In genomic region chr6:86820690-86821089, GRCm38 (mm10) we compare ENCODE assay signal across 8 mouse cellular contexts. TPM values are rescaled to one million over a fixed set of nuclear protein-coding genes. Genes with fewer than 3 reads are reported as not detected.
DNase-seq lines count a peak whose midpoint lies in the region; ATAC-seq and TF ChIP-seq lines count a peak whose summit lies in the region.
"Had no signal": no experiment of that assay in that cellular context is flagged by ENCODE, and none has a peak within 500 bp of the region (broad histone marks: within the 10 kb centered on the region; RNA-seq: fewer than 3 reads in every experiment).

No protein-coding gene starts in this region.

- in situ Hi-C loops in ES-E14 (cut with MboI; ENCODE audit: low sequenced_read_pairs in 2 of 2, unreplicated experiment in 2 of 2) = no loop called here

- H3K9me3 ChIP-seq in kidney, embryonic 15.5 days (replicated peaks) = no peaks in the 10 kb centered on the region
- H3K9me3 ChIP-seq in ES-E14 (ENCODE audit: control insufficient read depth, insufficient read depth, low read depth, low read length) = no peaks in the 10 kb centered on the region

- peaks cover 5% of the 10 kb centered on the region; the same call in 1 of the 2 replicates for H3K4me1 ChIP-seq in kidney, adult 2 months (ENCODE audit: control insufficient read depth, insufficient read depth, low read length)
- peaks cover 18% of the 10 kb centered on the region for H3K4me1 ChIP-seq in kidney, embryonic 15.5 days
- H3K4me1 ChIP-seq in ES-E14 (ENCODE audit: control insufficient read depth in 2 of 2, insufficient read depth in 2 of 2, low read length in 2 of 2, poor library complexity in 1 of 2) = peaks cover 6 to 25% of the 10 kb centered on the region in 2 experiments; a peak in 3 of 4 replicates
- H3K4me1 ChIP-seq in small intestine, adult 2 months (ENCODE audit: control insufficient read depth, insufficient read depth, insufficient read length, low read length) = peaks cover 3% of the 10 kb centered on the region; the same call in 1 of the 2 replicates

- DNase-seq in kidney, adult 2 months = peak; percentile 12
- peak; percentile 64 for DNase-seq in ES-E14 (ENCODE audit: low read depth, low spot score)
- DNase-seq in ovary, adult 18-20 months (ENCODE audit: low spot score) = no peak
- no peak for DNase-seq in testis, postnatal 14 days (ENCODE audit: low spot score)
- DNase-seq: right cerebral cortex, adult 18-20 months had no signal

- no peak overlapping the region for H3K9ac ChIP-seq in kidney, embryonic 15.5 days
- no peak overlapping the region for H3K9ac ChIP-seq in ES-E14 (ENCODE audit: insufficient read depth, low read depth, low read length, poor library complexity, severe bottlenecking)

- H3K27ac ChIP-seq in kidney, adult 2 months (ENCODE audit: insufficient read depth, low read depth, low read length) = no peak overlapping the region
- no peak overlapping the region for H3K27ac ChIP-seq in kidney, embryonic 15.5 days
- H3K27ac ChIP-seq in ES-E14 (ENCODE audit: insufficient read depth, low read depth, low read length, poor library complexity, severe bottlenecking) = no peak overlapping the region
- H3K27ac ChIP-seq in small intestine, adult 2 months (ENCODE audit: insufficient read depth, low read depth, low read length) = no peak overlapping the region

- ATAC-seq in kidney, embryonic 15.5 days (replicated peaks; ENCODE audit: low FRiP score) = no peak
- peak; percentile 51 for ATAC-seq in common myeloid progenitor, adult 5-6 weeks (replicated peaks; ENCODE audit: low read depth, poor library complexity, severe bottlenecking)

- TF ChIP-seq CTCF in kidney, adult 2 months (conservative IDR thresholded peaks at IDR 0.05; ENCODE audit: insufficient read depth, insufficient read length, low read depth, low read length) = peak; percentile 55
- TF ChIP-seq CTCF in small intestine, adult 2 months (IDR thresholded peaks at IDR 0.05; ENCODE audit: extremely low read depth, insufficient read length, insufficient replicate concordance, low read depth, low read length) = peak; percentile 51; the same call in 1 of the 2 replicates

- H3K4me2 ChIP-seq in kidney, embryonic 15.5 days = no peak overlapping the region

- 80% methylated on average over 7 of the region's 7 CpGs for WGBS in kidney, adult 2 months
- 68% methylated on average over 7 of the region's 7 CpGs for WGBS in kidney, embryonic 15.5 days
- WGBS in small intestine, adult 2 months = 55% methylated on average over 7 of the region's 7 CpGs

- H3K27me3 ChIP-seq in kidney, adult 2 months (replicated peaks; ENCODE audit: control insufficient read depth, insufficient read depth, low read length) = no peaks in the 10 kb centered on the region
- H3K27me3 ChIP-seq in kidney, embryonic 15.5 days = no peaks in the 10 kb centered on the region
- no peaks in the 10 kb centered on the region for H3K27me3 ChIP-seq in small intestine, adult 2 months (ENCODE audit: control insufficient read depth, insufficient read depth, low read length)

- H3K36me3 ChIP-seq in kidney, adult 2 months (ENCODE audit: control insufficient read depth, insufficient read depth, low read length) = no peaks in the 10 kb centered on the region
- H3K36me3 ChIP-seq in kidney, embryonic 15.5 days = no peaks in the 10 kb centered on the region
- H3K36me3 ChIP-seq in ES-E14 (ENCODE audit: control insufficient read depth, insufficient read depth, low read length, poor library complexity, severe bottlenecking) = no peaks in the 10 kb centered on the region
- no peaks in the 10 kb centered on the region for H3K36me3 ChIP-seq in small intestine, adult 2 months (ENCODE audit: control insufficient read depth, insufficient read depth, low read length)

- no peak overlapping the region for H3K4me3 ChIP-seq in kidney, adult 2 months (ENCODE audit: insufficient read depth, low read depth, low read length)
- H3K4me3 ChIP-seq in kidney, embryonic 15.5 days (replicated peaks) = no peak overlapping the region
- no peak overlapping the region for H3K4me3 ChIP-seq in ES-E14 (ENCODE audit: insufficient read depth in 1 of 2, low read depth in 1 of 2, low read length in 2 of 2, poor library complexity in 1 of 2, severe bottlenecking in 1 of 2)
- H3K4me3 ChIP-seq in small intestine, adult 2 months (ENCODE audit: low read depth, low read length) = no peak overlapping the region

- TF ChIP-seq POLR2A in kidney, adult 2 months (IDR thresholded peaks at IDR 0.05; ENCODE audit: low read depth, low read length) = no peak
- no peak for TF ChIP-seq POLR2A in small intestine, adult 2 months (IDR thresholded peaks at IDR 0.05; ENCODE audit: low read depth, low read length)

TF ChIP-seq in ES-E14, 5 proteins besides CTCF, POLR2A, EP300 and RAD21:
- TF ChIP-seq HCFC1 (IDR thresholded peaks at IDR 0.05; ENCODE audit: borderline replicate concordance, insufficient read depth, low read length) = no peak
- TF ChIP-seq ZC3H11A (IDR thresholded peaks at IDR 0.05; ENCODE audit: borderline replicate concordance, low read depth, low read length) = no peak
- TF ChIP-seq MAFK (IDR thresholded peaks at IDR 0.05; ENCODE audit: insufficient read depth, low read depth, low read length) = no peak
- no peak for TF ChIP-seq CHD2 (IDR thresholded peaks at IDR 0.05; ENCODE audit: low read depth, low read length)
- TF ChIP-seq ZNF384 (IDR thresholded peaks at IDR 0.05; ENCODE audit: low read depth, low read length) = no peak

RNA-seq across cellular contexts. Expression of gene Anxa4, which starts 27.3 kb away (rescaled TPM):
- 57.2 and 68.8 TPM in 2 replicates for polyA plus RNA-seq in kidney, adult 2 months (2012; rRNA removed)
- polyA plus RNA-seq in kidney, embryonic 15.5 days (2015; fragmentation: Nextera tagmentation; extraction: Ambion mirVana) = 40.0 and 43.8 TPM in 2 replicates
- 14.0 and 22.1 TPM in 2 replicates for total RNA-seq in ES-E14 (2012; rRNA removed)
- 29.9 and 32.5 TPM in 2 replicates for total RNA-seq in common myeloid progenitor, adult 5-6 weeks (2017)
- polyA plus RNA-seq in small intestine, adult 2 months (2012; rRNA removed) = 89.9 and 634 TPM in 2 replicates

RNA-seq across cellular contexts. Expression of gene Aak1, which starts 28.6 kb away (rescaled TPM):
- 28.9 and 30.6 TPM in 2 replicates for polyA plus RNA-seq in kidney, adult 2 months (2012; rRNA removed)
- 12.1 and 13.5 TPM in 2 replicates for polyA plus RNA-seq in kidney, embryonic 15.5 days (2015; fragmentation: Nextera tagmentation; extraction: Ambion mirVana)
- 17.5 and 20.0 TPM in 2 replicates for total RNA-seq in ES-E14 (2012; rRNA removed)
- 7.1 and 12.2 TPM in 2 replicates for total RNA-seq in common myeloid progenitor, adult 5-6 weeks (2017)
- polyA plus RNA-seq in small intestine, adult 2 months (2012; rRNA removed) = 10.5 and 22.8 TPM in 2 replicates

Comparison
In these comparisons a context has a peak if more than half of its experiments do, and no peak if none do; other contexts are left out.
1. DNase-seq: peak in kidney, adult 2 months (single experiment) and ES-E14 (single experiment); none in ovary, adult 18-20 months (single experiment) and testis, postnatal 14 days (single experiment).